Mouse (Mus musculus) kidney, adult 11 months (tissue): ENCODE measurements around the gene Omp.
"Not testable (repeated sequence)": the region's sequence is repeated elsewhere in the genome, so short reads cannot be mapped to it uniquely, and the experiment has no call there.

ENCODE experiments used
- DNase-seq: peaks from one replicate; pipeline ENCODE4 v3.0.0; 2022

The Omp gene

DNA sequence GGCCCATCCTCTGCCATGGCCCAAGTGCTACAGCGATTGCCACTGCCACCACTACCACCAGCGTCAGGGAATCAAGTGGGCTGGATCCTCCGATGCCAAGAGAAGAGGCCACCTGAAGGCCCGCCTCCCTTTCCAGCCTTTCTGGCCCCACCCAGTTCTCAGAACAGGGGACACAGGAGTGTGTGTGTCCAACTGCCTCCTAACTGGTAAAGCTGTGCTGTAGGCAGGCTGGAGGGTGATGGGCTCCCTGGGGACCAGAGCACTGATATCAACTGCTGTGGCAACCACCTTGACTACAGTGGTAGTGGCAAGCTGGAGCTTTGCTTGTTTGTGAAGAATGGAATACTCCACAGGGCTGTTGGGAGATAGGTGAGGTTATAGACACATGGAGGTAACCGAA is at the start of gene Omp:
Omp (minus strand) TSS at position 101 of the 400 bp plus-strand sequence.
- no peak for DNase-seq

DNA sequence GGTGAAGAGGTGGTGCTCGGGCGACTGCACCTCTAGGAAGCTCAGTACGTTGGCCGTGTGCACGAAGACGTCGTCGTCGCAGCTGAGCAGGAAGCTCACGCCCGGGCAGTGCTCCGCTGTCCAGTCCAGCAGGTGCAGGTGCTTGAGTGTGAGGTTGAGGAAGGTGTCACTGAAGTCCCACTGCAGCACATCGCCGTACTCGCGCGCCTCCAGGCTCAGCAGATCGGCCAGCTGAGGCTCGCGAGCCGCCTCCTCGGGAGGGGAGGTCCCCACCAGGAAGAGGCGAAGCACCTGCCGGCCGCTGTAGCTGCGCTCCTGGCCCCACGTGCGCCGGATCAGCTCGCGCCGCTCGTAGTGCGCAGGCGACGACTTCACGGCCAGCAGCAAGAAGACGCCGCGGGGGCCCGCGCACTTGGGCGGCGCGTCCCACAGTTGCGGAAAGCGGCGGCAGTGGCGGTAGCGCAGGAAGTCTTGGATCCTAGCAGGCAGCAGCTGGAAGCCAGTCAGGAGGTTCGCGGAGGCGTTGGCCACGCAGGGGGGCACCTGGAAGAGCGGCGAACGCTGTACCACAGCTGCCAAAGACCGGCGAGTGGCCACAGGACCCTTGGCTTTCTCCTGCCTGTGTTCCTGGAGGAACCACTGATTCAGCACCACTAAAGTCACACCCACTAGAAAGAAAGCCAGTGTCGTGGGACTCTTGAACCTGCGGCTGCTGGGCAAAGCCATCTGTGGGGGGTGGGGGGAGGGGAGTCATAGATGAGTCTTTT is 48.9 kb upstream of the Omp start:
- no peak for DNase-seq

DNA sequence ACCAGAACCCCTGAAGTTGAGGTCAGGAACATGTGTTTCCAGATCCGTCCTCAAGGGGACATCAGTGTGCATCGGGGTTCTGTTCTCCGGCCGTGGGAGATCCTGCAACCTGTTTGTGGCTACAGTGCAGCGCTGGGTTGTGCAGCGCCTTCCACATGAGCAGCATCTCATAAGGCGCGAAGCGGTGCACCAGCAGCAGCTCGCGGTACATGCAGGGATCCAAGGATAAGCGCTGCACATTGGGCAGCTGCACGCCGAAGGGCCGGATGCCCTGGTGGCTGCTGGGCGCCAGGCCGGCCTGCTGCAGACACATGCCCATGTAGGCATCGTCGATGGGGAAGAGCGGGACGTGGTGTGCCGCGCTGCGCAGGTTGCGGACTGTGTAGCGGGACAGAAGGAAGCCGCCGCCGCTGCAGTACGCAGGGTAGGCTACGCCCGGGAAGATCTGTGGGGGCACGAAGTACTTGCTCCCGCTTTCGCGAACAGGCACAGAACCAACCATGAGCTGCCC is 48.3 kb upstream of the Omp start:
- no peak for DNase-seq

DNA sequence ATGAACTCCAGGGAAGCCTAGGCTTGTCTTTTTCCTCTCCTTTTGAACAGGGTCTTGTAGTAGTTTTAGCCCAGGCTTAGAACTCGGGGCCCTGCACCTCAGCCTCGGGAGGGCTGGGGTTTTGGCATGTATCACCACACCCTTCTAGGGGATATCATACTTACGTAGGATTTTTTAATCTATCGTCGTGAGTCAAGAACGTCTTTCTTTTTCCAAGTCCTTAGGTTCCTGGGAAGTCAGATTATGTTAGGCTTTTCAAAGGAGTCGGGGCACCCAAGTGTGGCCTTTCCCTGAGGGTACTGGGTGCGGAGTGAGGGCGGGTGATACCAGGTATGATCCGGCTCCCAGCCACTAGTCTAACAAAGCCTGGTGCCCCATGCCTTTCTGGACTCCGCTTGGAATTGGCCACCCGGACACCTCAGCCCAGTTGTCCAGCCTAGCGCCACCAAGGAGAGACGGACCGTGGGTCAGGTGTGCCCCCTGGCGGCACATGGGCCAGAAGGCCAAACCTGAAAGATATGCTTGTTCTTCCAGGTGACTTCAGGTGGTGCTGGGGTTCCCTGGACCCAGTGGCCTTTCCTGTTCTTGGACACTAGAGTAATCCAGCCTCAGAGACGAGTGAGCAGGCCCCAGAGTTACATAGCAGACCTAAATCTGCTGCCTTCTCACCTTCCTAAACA is 46.4 kb upstream of the Omp start:
- peak; percentile 47 for DNase-seq

DNA sequence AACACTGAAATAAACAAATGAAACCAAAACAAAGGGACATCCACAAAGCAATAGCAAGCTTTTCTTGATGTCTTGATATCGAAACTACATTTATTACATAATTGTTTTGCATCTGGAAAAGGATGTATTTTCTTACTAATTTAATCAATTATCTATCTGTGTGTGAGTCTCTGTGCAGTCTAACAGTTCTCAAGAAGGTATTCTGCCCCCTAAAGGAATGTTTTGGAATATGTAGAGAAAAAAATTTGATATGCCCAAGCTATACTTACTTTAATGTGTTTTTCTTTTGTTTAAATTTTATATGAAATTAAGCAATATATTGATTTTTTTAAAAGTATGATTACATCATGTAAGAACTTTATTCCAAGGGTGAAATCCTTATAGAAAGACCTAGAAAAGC is 45.3 kb upstream of the Omp start:
- no peak for DNase-seq

DNA sequence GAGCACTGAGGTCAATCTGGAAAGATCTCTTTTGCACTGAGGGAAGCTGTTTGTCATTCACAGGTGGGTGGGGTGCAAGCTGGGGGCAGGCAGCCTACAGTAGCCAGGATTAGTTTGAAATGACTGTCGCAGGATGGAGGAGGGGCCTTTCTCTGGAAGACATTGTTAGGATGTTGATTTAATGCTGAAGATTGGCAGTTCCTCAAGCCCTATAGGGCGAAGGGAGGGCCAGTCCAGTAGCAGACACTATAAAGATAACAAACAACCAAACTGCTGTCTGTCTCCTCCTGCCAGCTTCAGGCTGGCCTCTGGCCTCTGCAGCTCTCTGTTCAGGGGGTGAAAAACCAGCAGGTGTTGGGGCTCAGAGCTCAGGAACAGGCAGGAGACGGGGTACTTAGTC is 44.4 kb upstream of the Omp start:
- DNase-seq = no peak

DNA sequence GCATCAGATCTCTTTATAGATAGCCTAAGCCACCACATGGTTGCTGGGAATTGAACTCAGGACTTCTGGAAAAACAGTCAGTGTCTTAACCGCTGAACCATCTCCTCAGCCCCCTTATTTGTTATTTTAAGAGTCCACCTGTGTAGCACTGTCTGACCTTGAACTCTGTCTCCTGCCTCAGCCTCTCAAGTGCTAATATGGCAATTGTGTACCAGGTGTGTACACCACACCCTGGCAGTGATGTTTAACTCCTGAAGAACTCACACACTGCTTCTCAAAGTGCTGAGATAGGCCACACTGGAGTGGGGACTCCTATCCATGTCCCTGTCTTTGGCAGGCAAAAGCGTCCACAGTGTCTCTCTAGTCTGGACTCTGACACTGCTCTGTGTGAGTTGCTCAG is 43.4 kb upstream of the Omp start:
- no peak for DNase-seq

DNA sequence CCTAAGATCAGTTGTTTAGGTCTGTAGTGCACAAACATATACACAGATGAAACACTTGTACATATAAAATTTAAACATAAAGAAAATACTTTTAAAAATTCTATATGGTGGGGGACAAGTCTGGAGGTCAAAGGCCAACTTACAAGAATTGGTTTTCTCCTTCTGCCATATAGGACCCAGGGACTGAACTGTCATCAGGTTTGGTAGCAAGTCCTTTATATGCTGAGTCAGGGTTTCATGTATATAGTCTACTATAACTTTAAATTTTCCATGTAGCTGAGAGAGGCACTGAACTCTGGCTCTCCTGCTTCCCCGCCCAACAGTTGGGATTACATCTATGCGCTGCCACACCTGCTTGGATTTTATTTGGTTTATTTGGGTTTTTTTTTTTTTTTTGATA is 42.9 kb upstream of the Omp start:
- DNase-seq = no peak

DNA sequence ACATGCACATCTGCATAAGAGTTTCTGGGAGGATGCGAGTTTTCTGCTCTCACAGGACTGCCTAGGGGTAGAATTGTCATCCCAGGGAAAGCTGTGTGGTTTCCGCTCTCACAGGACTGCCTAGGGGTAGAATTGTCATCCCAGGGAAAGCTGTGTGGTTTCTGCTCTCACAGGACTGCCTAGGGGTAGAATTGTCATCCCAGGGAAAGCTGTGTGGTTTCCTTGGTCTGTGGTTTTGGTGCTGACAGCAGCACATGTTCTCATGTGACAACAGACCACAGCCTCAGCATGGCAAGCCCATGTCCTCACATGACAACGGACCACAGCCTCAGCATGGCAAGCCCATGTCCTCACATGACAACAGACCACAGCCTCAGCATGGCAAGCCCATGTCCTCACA is 42.0 kb upstream of the Omp start:
- DNase-seq = not testable (repeated sequence)

DNA sequence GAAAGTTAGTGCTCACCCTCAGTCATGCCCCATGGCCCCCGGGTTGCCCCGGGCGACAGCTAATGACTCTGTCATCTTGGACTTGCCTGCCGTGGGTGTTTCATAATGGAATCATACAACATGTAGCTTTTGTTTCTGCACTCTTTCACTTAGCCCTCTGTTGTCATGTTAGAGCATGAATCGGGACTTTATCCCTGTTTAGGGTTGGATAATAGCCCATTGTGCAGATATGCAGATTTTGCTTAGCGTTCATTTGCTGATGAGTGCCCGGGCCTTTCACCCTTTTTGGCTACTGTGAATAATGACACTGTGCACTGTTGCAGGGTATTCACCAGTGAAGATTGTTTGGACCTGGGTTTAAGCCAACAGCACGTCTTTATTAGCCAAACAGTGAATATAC is 41.3 kb upstream of the Omp start:
- DNase-seq = no peak

DNA sequence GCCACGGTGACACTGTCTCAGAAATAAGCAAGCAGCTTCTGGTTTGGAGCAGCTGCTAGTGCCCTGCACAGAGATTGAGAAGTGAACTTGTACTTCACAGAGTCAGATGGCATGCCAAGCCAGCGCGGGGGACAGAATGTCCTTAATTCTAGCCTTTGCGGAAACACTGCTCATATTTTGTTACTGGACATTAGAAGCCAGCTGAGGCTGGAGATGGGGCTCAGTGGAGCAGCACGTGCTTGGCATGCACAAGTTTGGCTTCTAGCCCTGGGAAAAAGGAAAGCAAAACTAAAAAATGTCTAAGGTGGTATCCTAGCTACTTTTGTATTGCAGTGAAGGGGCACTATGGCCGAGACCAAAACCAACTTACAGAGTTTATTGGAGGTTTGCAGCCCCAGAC is 40.0 kb upstream of the Omp start:
- DNase-seq = peak; percentile 61

DNA sequence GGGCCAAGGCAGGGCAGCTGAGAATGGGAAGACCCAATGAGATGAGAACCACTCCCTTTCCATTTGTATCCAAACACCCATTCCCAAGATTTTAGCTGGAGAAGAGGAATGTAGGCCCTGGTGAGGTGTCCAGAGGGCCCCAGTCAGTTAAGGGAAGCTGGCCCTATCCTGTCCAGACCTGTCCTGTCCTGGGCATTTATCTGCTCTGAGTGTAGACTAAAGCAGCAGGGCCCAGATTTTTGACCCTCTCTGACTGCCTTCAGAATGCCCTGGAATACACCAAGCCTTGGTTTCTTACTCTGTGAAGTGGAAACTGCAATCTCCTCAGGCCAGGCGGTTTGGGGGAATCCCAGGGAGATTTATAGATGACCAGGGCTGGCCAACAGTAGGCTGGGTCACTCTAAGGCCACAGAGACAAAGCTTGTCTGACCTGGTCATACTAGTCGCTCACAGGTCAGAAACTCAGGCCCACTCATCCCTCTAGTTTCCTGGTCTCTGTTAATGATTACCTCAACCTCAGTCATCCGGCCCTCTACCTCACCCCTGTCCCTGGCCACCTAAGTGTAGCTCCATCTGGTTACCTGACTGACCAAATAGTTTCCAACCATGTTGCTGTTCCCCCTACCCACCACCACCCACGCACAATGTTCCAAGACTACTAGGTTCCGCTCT is 33.4 kb upstream of the Omp start:
- peak; percentile 72 for DNase-seq

DNA sequence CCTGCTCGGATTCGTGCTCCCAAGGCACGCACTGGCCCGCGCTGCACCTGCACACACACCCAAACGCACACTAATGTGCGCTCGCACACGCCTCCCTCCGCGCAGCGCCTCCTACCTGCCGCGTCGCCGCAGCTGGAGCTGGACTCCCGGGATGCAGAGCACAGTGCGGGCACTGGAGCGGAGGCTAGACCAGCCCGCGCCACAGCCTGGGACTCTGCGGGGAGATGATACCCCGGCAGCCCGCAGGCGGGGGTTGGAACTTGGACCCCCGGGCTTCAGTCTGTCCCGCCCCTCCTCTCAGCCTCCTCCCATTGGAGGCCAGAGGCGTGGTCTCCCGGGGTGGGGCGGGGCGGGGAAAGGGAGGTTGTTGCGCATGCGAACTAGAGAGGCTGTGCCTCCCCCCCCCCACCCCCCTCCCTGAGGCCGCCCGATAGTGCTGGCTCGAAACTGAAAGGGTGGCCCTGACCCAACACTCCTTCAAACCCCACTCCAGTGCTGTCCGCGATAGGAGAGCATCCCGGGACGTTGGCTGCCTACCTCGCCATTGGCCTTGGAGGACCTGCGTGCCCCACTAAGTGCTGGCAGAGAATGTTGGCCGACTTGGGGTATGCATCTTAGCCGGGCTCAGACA is 32.7 kb upstream of the Omp start, which contains the start of gene Capn5:
Capn5 (minus strand) TSS at position 346 of the 631 bp plus-strand sequence.
- DNase-seq = peak; percentile 64

DNA sequence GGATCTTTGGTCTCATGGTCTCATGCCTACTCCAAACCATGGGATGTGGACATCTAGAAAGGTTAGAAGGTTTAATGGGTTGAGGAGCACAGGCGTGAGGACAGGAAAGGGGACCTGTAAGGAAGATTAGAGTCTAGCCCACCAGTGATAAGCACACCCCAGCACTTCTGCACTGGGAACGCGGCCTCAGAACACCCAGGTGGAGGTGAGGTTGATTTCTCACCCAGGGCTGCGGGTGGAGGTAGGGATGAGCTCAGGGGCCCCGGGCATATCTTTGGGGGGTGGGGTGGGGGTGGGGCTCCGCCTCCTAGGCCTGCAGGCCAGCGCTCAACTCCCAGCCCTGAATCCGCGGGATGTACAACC is 32.2 kb upstream of the Omp start:
- no peak for DNase-seq

DNA sequence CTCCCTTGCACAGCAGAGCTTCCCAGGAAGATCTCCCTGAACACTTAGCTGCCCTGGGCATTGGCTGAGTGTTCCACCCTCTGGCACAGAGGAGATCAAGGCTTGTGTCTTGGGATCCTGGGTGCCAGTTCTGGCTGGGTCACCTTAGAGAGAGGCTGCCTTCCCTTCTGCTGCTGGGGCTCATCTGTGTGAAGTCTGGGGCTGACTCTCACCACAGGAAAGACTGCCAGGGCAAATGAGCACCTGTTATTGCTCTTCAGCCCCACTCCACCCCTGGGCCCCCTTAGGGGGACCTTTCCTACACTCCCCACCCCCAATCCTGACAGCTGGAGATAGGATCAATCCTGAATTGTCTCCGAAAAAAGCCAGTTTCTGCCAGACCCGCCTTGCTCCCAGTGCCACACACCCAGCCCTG is 31.8 kb upstream of the Omp start:
- DNase-seq = no peak

DNA sequence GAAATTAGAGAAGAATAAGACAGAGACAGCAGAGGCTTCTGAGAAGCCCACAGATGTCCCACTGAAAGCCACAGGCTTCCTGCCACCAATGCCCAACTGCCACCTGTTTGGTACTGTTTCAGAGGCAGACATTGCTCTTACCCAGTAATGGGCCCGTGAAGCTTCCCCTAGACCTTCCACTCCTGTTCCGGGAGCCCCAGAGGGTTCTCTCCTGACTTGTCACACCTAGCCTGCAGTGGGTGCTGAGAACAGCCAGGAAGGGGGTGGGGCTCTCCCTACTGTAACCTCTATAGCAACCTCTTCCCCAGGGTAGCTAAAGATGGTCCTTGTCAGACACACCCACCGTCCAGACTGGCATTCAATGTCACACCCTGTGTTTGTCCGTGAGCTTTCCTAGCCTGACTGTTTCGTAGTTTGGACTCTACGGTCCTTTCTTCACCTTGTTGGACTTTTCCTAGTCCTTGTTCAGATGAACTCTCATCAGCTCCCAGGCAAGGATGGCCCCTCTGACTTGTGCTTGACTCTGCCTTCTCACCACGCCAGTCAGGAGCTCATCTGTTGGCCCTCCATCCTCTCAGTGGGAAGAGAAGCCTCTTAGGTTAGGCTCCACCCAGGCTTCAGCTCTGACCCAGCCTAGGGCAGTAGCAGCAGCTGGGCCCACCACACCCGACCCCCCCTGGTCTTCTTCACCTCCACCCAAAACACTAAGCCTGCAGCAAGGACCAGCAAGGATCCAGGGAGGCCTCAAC is 31.2 kb upstream of the Omp start:
- DNase-seq = no peak

DNA sequence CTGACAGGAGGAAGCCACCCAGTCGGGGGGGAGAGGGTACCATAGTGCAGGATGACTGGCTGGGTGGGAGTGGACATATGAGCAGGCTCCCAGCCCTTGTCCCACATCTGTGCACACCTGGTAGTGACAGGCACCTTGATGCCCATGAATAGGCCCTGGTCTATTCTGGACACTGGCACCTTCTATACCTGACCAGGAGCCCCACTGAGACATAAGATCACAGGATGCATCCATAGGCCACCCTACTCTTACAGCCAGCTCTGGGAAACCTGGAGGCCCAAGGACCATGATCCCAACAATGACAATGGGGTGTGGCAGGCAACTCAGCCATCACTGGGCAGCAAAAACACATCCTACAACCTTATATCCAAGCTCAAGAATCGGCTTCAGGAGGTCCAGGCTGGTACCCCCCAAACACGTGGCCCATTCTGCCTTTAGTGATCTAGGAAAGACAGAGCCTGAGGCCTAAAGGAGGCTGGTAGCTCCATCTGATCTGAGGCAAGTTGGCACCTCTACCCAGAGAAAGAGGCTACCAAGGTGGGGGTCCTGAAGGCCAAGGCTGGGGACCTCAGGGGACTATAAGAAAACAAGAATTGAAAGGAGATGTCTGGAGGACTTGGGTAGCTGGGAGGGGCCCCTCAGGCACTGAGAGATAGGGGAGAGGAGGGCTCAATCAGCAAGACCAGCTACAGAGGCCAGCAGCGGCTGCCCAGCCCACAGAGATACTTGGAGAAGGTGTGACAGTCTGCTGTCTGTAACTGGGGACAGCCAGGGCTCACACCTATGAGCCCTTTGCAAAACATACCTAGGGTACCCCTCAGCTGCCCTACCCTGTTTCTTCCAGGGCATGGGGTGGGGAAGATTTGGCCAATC is 29.8 kb upstream of the Omp start:
- no peak for DNase-seq

DNA sequence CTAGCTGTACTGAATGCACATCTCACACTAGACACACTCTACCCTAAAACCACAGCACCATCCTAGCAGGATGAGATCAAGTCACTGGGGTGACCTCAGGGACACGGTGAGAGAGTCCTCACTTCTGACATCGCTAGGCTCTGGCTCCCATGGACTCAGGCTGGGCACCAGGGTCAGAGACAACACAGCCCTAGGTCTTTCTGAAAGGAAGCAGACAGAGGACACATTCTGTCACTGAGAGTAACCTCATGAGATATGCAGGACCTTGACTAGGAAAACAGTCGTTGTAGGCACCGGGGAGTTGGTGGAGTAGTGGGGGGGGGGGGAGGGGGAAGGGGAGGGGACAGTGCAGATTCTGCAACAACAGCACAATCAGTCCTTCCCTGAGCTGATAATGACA is 28.1 kb upstream of the Omp start:
- DNase-seq = no peak

DNA sequence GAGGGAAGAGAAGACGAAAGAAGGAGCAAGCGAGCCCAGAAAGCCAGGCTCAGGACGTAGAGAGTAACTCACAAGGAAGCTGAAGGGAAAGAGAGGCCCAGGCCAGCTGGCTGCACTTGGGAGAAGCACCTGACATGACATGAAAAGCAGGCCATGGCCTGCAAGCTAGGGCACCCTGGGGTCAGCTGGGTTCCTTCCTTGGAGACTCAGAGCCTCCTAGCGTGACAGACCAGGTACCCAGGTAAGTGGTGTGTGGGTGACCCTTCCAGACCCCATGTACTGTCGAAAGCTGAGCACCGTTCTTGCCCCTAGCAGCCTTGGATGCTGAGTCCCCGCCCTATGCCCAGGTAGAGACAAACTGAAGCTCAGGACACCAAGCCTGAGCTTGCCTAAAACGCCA is 27.4 kb upstream of the Omp start:
- no peak for DNase-seq

DNA sequence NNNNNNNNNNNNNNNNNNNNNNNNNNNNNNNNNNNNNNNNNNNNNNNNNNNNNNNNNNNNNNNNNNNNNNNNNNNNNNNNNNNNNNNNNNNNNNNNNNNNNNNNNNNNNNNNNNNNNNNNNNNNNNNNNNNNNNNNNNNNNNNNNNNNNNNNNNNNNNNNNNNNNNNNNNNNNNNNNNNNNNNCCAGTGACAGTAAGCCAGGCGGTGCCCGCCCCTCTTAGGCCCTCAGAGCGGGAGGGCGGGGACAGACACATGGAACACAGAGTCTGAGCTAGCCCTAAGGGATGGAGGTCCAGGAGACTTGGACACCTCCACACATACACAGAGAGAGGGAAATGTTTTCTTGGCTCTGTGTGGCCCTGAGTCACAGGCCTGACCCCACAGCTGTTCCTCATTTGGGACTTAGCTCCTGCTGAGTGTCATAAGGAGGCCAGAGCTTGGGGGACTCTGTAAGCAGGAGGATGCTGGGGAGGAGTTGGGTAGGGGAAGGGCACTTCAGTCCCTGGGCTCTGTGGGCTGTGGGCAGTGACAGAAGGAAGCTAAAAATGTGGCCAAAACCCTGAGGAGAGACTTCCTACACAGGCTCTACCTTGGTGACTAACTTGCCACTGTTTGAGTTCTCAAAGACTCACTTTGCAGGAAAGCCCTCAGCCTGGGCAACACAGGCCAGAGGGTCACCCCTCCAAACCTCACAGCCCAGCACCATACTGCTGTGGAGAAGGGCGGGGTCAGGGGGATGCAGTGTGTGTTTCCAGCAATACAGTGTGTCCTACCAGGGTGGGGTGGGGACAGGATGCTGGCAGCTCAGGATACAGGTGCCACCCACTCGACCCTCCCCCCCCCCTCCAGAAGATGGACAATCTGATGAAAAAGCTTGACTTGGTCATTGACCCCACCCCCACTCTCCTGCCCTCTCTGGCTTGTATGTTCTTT is 26.1 kb upstream of the Omp start:
- no peak for DNase-seq
